Mouse (Mus musculus) thymus, postnatal 10 days (tissue): ENCODE measurements around the gene Nit1.

Experiments used
- DNase-seq, 2 experiments: peaks; one replicate each; pipeline ENCODE4 v3.0.0; 2021; ENCODE audit warnings: low spot score in 2 of 2

Gene Nit1

DNA sequence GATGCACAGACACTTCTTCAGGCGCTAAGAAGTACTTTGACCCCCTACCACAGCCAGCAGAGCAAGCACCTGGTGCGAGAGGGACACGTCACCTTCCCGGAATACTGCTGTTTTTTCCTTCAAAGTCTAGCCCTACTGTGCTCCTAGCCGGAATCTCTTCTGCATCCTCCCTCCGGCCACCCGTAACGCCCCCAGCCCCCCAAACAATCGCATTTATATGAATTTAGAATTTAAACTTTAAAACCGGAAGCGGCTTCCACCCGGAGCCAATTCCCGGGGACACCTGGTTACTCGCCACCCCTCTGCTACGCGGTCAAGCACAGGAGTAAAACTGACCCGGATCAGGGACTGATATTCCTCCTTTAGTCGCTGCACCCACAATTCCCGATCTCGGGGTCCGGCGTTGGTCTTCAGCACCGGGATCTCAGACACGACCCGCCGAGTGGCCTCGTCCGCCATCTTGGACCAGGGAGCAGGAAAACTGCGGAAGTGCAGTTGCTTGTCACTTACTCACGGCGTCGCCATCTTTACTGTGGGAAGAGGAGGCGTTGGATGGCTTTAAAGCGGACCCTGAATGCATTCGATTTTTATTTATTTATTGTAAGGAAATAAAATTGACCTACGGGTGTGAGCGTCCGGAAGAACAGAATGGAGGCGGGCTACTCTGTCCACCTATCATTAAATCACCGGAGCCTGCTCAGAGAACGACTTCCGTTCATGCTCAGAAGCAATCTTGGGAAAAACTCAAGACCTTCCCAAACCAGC, 51.0 kb downstream of the Nit1 start, which contains the start of gene Ufc1:
Gene Ufc1 (minus strand): TSS at position 727 of the 765 bp plus-strand sequence.
- DNase-seq = peak; percentile 78

DNA sequence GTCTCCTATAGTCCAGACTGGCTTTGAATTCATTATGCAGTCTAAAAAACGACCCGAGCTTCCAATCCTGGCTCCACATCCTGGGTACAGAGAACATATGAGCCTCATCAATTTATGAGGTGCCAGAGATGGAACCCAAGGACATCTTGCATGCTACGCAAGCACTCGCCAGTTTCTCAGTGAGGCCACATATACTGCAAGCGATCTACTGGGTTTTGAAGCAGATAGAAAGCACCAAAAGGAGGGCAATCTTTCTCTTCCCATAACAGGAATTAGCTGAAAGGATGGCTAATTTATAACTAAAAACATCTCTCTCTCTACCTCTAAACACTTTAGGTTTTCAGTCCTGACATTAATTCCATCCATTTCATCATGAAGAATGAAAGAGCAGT, 51.5 kb downstream of the Nit1 start:
- DNase-seq = no peak

DNA sequence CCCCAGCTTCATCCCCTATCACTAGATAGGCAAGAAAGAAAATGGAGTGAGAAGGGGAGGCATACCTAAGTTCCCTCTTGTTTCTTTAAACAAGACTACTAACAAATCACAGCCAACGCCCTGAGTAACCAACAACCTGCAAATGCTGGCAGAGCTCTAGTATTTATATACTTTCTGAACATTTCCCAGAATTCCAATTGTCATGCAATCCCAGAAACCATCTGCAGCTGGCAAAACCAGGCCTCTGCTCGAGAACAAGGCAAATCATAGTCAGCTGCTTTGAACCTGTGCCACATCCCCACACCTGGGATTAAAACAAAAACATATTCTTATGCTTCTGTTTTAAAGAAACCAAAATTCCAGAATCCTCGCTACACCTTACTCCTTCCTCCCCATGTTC, 52.1 kb downstream of the Nit1 start:
- no peak for DNase-seq

DNA sequence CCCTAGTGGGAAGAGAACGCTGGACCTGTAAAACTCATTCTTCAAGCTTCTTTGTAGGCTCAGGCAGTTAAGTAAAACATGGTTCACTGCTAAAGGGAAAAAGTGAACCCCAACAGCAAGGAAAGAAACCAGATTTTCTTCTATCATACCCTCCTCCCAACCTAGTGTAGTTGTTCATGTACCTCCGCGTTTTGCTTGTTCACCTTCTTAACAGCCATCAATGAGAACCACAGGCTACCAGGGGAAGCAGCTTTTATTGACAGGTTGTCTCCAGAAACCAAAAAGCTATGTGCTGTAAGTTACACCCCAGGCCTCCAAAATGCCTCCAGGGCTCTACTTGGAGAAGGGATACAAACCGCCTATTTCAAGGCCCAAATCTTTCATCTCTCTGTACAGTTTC, 57.1 kb downstream of the Nit1 start:
- no peak for DNase-seq
